Mouse (Mus musculus) left cerebral cortex, postnatal 25 days (tissue): ENCODE results near the gene Cfdp1. TPM values are rescaled to one million over a fixed set of nuclear protein-coding genes. Genes with fewer than 3 reads are reported as not detected.

ENCODE experiments used
- DNase-seq, 2 experiments: peaks; one replicate each; pipeline ENCODE4 v3.0.0; 2022; ENCODE audit warnings: low spot score in 2 of 2, mixed read lengths in 1 of 2
- intact Hi-C: fragments of 180-260 bp; cut with DNase I; formaldehyde crosslinking; loops from one replicate; pipeline ENCODE4 v1.15.1; 2025
- total RNA-seq, 2 experiments: library from RNA; stranded (reverse); gene quantifications; 2 replicates each; pipeline ENCODE4 v1.2.3; 2021

Cfdp1 gene
- total RNA-seq, 2 experiments from 2014 or later: 78.0 to 81.5 TPM

DNA sequence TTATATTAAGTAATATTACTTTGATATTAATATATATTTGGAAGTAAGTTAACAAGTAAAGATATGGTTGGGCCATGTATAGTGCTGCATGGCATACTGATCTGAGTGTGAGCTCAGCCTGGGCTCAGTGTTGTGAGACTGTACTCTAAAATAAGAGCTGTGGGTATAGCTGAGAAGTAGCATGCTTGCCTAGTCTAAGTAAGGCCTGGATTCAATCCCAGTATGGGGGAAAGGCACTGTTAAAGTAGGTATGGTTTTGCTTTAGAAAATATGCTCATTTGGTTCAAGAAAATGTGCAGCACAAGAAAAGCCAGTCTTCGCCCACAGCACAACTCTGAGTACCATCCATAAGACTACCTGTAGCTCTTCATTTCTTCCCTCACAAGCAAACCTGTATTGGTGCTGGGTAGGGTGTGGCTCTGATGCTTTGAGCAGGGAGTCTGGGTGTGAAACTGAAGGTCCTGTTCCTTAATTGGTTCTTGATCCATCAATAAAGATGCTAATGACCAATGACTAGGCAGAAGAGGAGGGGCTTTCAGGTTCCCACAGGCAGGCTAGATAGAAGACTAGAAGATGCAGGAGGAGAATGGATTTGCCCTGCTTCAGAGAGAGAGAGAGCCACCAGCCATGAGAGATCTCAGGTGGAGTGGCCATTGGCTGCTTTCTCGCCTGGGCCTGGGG lies 43.3 kb downstream of the Cfdp1 start:
- intact Hi-C loops: loop anchor here (2.0 to 5.0 kb wide), 2 partner anchors 98 to 132 kb away; no protein-coding TSS in a partner anchor
- DNase-seq: peak; percentile 34 to 93

DNA sequence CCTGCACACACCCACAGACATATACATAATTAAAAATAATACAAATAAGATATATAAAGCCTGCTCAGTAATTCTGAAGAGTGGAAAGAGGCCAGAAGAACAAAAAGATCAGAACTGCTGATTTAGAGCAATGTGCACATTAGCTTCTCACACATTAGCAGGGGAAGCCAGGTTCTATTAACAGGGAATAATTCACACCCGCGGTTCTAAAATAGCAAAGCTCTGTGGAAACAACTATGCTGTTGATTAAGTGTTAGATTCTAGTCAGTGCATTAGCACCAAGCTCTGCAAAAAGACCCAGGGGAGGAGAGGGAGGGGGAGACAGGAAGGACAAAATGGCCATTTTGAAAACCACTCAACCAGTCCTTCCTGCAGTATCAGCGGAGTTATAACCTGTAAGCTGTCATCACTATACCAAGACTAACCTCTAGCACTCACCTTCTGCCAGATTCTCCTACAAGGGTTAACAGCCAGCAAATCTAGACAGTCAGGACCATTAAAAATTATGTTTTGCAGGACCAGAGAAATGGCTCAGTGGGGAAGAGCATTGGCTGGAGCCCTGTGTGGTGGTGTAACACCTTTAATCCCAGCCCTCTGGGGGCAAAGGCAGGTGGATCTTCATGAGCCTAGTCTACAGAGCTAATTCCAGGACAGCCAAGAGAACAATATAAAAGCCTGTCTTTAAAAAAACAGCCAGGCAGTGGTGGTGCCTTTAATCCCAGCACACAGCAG lies 45.0 kb downstream of the Cfdp1 start:
- DNase-seq: no peak
- intact Hi-C loops: no loop called here

DNA sequence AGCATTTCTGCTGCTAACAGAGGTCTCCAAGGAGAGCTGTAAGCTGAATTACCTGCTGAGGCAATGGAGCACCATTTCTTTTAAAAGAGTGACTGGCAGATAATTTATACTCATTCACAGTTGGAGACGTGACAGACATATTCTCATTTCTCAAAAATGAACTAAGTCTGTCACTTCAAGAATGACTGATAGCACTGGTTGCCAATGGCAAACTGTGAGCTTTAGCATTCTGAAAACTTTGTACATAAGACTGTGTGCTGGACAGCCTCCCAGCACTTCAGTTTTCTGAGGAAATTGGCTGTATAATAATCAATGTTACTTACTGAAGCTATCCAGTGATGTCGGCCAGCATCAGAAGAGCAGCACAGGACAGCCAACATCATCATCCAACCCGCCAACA lies 46.1 kb downstream of the Cfdp1 start:
- DNase-seq: no peak
- intact Hi-C loops: no loop called here

DNA sequence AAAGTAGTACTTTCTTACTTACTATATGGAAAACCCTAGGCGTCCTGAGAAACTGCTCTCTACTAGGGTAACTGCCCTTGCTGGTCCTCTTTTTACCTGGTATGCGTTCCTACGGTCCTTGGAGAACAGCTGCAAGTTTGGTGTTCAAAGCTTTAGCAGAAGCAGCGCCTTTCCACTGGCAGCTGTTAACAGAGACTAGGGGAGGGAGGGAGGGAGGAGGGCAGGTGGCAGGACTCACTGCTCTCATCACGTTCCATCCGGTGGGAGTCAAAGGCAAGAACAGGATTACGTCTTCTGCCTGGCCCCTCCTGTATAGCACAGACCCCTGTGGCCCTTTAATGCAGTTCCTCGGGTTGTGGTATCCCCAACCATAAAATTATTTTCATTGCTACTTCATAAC lies 50.7 kb downstream of the Cfdp1 start:
- no peak for DNase-seq
- intact Hi-C loops: no loop called here

DNA sequence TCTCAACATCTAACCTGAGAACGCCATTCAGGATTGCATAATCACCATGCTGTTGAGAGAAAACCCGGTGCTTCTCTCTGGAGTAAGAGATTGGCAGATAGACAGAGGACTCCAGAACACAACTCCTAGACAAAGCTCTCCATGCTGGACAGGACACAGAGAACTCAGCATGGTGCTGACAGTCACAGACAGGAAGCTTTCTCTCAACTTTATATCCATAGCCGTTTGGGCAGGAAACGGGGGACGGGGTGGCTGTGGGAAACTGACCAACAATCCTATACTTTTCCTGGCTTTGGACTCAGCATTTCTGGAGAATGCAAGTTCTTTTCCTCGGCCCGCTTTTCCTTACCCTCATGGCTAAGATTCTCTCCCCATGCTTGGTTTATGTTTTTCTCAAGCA lies 51.8 kb downstream of the Cfdp1 start:
- DNase-seq: no peak
- intact Hi-C loops: no loop called here

DNA sequence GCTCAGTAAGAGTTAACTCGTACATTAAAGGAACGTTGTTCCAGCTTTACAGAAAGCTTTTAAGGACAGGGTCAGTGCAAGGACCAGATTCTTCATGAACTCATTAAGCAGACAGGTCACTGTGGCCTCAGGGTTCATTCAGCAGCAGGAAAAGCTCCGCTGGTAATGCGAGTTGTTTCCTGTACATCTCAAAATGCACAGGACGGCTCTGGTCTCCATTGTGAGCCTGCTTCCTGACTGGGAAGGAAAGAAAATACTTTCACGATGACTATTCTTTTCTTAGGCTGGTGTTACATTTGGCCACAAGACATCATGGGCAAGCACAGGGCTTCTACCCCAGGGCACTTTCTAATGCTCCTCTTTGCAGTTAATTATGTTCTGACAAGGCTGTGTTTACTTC lies 52.6 kb downstream of the Cfdp1 start:
- no peak for DNase-seq
- intact Hi-C loops: no loop called here

DNA sequence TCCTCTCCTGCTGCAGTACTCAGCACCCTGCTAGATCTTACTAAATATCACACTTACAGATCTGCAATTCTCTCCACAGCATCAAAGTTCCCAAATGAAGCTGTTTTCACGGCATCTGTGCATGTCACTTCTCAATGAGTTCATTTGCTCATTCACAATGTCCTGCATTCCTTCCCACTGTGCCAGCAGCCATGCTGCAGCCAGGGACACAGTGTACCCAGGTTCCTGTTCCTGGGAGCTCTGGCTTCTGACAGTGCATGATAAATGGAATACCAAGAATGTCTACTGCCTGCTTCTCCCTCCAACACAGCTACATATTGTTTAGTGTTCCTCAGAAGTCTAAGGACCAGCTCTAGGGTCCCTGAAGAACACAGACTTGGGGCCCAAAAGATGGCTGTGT lies 57.6 kb downstream of the Cfdp1 start:
- intact Hi-C loops: no loop called here

DNA sequence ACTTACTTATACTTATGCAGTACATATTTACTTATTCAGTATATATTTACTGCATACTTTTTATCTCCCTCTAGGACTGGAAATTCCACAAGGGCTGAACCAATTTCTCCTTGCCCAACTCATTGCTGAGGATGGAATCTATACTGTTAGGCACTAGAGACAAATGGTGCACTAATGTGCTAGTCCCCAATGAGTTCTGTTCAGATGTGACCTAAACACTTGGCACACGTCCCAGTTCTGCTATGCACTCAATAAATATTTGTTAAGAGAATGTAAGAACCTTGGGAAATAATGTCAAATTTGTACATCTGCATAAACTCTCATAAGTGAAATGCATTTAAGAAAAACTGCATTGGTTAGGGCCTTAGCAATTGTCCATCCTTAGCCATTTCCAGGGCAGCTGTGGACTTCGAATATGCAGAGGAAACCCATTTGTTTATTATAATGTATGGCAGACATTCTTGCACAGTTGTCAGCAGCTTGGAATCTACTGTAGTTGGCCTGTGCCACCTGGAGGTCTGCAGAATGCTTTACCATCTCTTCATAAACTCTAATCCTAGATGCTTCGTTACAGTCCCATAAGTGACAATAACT lies 60.7 kb downstream of the Cfdp1 start:
- no peak for DNase-seq
- intact Hi-C loops: no loop called here

More for the DNA sequence above, 57.6 kb downstream of the Cfdp1 start:
- DNase-seq: peak in 1 of 2 experiments; percentile 16

DNA sequence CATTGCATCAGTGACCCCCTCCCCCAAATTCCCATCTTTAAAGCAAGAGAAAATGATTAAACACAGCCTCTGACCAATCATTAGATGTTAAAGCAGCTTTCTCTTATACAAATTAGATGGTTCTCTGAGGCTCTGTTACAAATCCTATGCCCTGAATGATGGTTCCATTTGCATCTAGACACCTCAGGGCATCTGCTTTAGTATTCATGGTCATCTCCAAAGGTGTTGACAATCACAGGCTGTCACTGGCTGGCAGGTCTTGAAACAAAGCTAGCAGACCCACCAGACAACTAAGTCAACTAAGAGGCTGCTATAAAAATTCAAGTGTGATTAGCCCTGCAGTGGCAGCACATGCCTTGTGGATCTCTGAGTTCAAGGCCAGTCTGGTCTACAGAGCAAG lies 64.5 kb downstream of the Cfdp1 start:
- DNase-seq: no peak
- intact Hi-C loops: no loop called here

DNA sequence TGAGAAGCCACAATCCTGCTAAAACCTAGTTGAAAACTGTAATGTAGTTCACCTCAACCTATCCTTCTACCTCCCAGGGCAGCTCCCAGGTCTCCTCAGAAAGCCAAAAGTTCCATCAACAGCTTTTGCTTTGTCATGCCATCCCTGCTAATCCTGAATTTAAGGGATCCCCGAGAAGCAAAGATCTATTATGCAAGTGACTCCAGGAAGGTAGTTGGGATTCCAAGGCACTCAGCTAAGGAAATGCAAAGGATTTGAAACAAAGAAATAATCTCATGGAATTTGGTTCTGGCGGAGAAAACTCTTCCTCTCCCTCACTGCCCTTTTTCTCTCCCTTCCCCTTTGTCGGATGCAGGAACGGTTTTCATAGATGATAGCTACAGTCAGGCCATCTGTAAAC lies 64.9 kb downstream of the Cfdp1 start:
- intact Hi-C loops: no loop called here
- no peak for DNase-seq

DNA sequence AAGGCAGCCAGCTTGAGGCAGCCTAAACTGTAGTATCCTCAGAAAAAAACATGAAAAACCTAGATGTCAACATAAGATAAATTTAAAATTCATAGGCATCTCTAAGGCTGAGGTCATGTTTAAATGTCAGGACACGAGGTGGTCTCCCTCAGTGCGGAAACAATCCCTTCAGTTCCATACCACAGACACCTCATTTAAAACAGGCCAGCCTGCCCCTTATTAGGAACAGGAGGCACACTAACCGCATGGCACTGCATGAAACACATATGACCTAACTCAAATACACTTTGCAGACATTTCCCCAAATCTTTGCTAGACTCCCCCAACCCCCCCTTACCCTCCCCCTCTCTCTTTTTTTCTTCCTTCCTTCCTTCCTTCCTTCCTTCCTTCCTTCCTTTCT lies 65.6 kb downstream of the Cfdp1 start:
- intact Hi-C loops: no loop called here
- no peak for DNase-seq

DNA sequence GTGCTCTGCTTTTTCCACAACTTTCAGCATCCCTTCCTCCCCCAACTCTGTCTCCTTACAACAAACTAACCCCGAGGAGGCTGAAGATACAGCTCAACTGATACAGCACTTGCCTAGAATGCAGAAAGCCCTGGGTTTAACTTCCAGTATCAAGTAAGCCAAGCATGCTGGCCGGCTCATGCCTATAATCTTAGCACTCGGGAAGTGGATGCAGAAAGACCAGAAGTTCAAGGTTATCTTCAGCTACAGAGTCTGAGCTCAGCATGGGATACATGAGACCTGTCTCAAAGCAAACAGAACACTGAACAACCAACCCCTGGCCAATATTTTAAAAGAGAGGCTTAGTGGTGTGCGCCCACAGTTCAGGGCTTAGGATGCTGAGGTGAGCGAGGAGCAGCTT lies 66.0 kb downstream of the Cfdp1 start:
- no peak for DNase-seq
- intact Hi-C loops: no loop called here

DNA sequence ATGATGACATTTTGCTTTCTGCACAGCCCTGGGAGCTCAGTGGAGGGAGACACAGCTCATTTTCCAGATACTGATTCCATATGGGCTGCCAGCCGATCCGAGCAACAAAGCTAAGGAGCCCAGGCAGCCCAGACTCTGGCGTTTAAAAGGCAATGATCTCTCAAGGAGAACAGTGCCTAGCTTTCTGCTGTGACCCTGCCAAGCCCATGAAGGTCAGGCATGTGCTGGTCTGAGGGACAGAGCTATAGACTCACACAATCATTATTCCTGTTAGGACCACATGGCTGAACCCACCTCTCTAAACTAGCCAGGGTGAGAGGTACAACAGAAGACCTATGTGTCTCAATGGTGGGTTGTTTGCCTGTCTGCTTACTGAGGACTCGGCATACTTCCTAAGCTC lies 66.4 kb downstream of the Cfdp1 start:
- intact Hi-C loops: no loop called here
- DNase-seq: no peak

DNA sequence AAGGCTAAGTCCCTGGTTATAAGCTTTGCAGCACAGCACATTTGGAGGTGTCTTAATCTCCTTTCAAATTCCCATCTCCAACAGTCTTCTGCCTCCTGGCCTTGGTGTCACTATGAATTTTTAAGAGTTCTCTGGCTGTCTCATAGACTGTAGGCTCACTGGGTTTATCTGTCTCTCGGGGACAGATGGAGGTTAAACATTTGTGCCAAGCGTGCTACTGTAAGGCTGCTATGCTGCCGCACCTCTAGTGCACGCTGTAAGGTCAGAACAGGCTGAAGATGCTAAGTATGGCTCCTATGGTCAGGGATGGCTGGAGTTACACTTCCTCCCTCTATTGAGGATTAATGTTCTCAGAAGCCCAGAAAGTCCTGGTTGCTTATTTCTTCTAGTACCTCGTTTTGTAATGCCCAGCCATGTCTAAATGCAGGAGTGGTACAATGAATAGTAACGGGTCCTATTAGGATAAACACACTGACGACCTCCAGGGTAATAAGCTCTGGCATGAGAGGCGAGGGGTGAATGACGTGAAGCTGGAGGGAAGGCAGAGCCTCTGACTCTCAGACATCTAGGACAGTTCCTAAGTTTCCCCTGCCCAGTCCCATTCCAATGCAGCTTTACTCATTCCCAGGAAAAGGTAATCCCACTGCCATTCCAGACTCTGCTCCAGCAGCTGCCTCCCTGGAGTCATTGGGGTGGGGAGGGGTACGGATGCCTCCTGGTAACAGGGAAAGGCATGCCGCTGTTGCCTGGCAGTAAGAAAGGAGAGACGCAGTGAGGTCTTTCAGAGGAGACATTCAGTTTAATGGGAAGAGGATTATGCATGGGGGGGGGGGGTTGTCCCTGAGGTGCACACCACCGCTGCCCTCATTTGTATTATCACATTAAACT lies 67.1 kb downstream of the Cfdp1 start:
- DNase-seq: no peak
- intact Hi-C loops: no loop called here

DNA sequence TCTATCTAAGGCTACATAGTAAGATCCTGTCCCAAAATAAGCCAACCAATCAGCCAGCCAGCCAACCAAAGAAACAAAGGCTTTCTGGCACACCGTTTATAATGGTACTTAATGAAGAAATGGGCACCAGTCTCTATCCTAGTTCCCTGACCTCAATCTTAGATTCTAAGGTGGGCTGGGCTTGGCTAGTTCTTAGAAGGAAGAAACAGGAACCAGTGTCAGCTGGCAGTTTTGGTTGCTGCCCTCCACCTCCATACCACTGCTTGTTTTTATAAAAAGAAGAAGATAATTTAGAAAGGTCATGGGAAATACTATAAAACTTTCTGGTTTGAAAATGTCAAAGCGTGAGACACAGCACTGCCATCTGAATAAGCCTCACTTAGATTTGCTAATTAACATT lies 68.0 kb downstream of the Cfdp1 start:
- intact Hi-C loops: no loop called here
- DNase-seq: no peak

DNA sequence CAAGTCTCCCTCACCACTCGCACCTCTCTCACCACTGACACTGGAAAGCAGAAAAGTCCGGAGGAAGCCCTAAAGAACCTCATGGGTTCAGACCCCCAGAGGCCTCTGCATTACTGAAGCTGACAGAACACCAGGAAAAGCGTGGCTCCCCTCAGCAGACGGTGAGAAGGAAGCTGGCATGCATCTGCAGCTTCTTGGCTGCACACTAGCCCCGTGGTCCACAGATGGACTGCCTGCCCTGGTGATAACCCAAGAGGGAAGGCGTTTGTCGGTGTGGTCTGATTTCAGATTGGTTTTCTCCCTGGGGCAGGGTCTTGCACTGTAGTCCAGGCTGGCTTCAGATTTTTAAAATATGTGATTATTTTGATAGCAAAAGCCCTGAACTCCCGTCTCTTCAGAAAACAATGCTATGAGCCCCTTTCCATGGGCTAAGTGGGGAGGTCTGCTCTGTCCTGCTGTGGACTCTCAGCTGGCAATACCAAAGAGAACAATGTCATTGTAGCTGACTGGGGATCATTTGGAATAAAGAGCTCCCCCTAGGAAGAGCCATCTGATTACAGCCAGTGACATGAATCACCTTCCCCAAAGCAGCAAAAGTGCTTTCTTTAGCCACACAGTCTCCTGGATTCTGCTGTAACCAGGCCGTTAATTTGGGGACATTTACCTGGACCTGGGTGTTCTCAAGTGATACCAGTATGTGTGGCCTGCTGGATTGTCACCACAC lies 71.3 kb downstream of the Cfdp1 start:
- no peak for DNase-seq
- intact Hi-C loops: no loop called here

DNA sequence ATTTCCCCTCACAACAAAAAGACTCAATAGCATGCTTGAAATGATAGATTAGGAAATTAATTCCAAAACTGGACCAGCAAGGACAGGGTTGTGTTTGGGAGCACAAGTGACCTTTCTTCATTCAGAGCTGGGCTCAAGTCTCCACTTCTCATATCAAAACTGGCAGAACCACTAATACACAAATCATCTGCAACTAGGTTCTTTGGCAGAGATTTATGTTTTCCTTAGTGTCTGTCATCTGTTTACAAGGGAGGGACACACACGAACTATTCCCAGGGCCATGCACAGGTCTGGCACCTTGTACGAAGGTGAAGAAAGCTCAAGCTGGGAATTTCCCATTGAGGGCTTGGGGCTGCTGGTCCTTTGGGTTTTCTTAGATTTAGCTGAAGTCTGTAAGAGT lies 71.9 kb downstream of the Cfdp1 start:
- intact Hi-C loops: no loop called here
- DNase-seq: no peak

DNA sequence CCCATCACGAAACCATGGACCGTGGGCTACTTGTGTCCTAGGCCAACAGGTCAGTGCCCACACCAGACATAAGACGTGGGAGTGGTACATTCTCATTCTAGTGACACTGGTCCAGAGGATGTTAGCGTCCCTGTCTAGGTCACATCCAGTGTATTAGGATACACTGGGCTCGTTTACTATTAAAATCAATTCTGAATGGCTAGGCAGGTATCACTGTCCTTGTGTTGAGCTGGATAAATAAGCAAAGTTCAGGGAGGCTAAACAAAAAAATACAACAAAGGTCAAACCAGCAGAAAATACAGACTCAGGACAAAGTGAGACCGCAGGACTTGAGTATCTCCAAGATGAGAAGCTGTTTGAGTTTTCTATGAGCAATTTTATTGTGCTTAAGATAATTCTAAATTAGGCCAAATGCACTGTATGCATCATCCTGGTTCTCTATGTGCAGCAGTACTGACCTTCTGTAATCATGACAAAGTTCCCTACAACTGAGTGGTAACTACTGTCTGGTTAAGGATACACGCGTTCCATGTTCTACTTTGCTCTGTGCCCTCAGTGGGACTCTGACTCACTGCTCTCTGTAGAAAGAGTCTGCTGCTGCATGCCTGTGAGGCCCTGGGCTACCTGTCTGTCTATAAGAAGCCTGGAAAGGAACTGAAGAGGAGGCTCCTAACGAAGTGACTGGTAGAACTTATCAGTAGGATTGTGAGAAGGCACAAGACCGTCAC lies 73.2 kb downstream of the Cfdp1 start:
- no peak for DNase-seq
- intact Hi-C loops: no loop called here

DNA sequence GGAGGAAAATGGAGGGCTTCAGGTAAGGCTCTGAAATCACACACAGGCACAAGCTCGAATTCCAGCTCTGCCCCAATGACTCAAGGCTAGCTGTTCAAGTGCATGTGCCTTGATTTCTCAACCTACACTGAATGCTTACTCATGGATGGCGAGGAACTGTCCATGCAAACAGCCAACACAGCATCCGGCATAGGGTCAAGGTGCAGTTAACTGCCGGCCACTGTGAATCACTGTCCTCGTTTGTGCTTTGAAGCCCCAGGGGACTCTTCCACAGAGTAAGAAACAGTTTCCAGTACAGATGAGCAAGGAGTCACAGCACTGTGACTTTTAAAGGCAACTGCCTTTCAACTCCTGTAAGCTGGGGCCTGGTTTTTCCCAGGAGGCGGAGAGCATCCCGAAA lies 74.4 kb downstream of the Cfdp1 start:
- no peak for DNase-seq
- intact Hi-C loops: no loop called here
